Mouse (Mus musculus): ENCODE results near the gene Gm340.

DNA sequence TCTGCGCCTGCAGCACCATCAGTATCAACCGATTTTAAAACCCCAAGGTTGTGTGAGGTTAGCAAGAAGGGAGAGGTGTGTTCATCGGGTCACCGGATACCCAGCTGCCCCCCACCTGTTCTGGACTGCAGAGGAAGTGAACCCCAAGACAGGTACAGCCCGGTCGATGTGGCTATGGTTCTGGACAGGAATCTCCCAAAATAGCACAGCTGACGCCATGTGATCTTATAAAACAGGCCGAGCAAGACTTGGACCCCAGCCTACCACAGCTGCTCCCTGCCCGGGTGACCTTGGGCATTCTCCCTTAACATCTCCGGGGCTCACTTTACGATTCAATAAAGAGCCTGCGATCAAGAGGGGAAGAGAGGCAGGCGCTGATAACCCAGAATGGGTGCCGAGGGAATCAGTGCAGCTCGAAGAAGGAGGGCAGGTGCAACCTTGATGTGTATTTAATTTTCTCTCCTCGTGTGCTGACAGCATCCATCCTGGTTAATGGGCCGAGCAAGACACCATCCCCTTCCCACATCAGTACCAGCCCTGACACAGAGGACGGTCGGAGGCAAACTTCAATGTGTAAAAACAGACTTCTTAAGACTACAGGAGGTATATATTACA, 36.7 kb downstream of the Gm340 start:
- TF ChIP-seq CTCF (conservative IDR thresholded peaks at IDR 0.05 in 1 of 2, IDR thresholded peaks at IDR 0.05 in 1 of 2; ENCODE audit: low read depth in 2 of 2, low read length in 2 of 2) = no peak
- no peak for TF ChIP-seq HCFC1 (IDR thresholded peaks at IDR 0.05; ENCODE audit: low read depth, low read length)
- TF ChIP-seq RCOR1 (conservative IDR thresholded peaks at IDR 0.05; ENCODE audit: low read depth, low read length) = no peak
- TF ChIP-seq NELFE (IDR thresholded peaks at IDR 0.05; ENCODE audit: low read depth, low read length) = no peak
- TF ChIP-seq CHD1 (IDR thresholded peaks at IDR 0.05; ENCODE audit: low read depth, low read length) = no peak
- no peak for TF ChIP-seq BHLHE40 (IDR thresholded peaks at IDR 0.05; ENCODE audit: low read depth, low read length)
- TF ChIP-seq ZKSCAN1 (IDR thresholded peaks at IDR 0.05; ENCODE audit: borderline replicate concordance, low read depth, low read length) = no peak
- TF ChIP-seq MAX (IDR thresholded peaks at IDR 0.05; ENCODE audit: low read length) = no peak
- TF ChIP-seq ETS1 (conservative IDR thresholded peaks at IDR 0.05; ENCODE audit: low read depth, low read length) = no peak
- no peak for TF ChIP-seq TBP (conservative IDR thresholded peaks at IDR 0.05; ENCODE audit: low read depth, low read length)
- no peak for TF ChIP-seq E2F4 (IDR thresholded peaks at IDR 0.05; ENCODE audit: insufficient replicate concordance, low read depth, low read length)
- TF ChIP-seq RAD21 (IDR thresholded peaks at IDR 0.05; ENCODE audit: low read depth, low read length) = no peak
- TF ChIP-seq POLR2A (IDR thresholded peaks at IDR 0.05; ENCODE audit: low read depth, low read length) = no peak
- TF ChIP-seq CHD2 (IDR thresholded peaks at IDR 0.05; ENCODE audit: low read length) = no peak
